Mouse (Mus musculus) fat pad, adult 2 months (tissue): ENCODE data around the gene Rgs16.

Experiments
- DNase-seq: peaks from one replicate; pipeline ENCODE4 v3.0.0-alpha.2; 2011; ENCODE audit warnings: low read depth, low spot score; ENCODE audit errors: extremely low read depth

The Rgs16 gene

GRCm38 (mm10) chr1:153720935-153721334 lies 19.2 kb upstream of the Rgs16 start:
- no peak for DNase-seq

- no peak for DNase-seq
These were observed 18.4 kb upstream of the Rgs16 start for GRCm38 (mm10) chr1:153721565-153722310.

- DNase-seq, result no peak
These were observed 16.7 kb upstream of the Rgs16 start for GRCm38 (mm10) chr1:153723426-153723825.

- no peak for DNase-seq
These were observed 13.5 kb upstream of the Rgs16 start for GRCm38 (mm10) chr1:153726636-153727035.

GRCm38 (mm10) chr1:153729806-153730205 lies 10.3 kb upstream of the Rgs16 start:
- DNase-seq, result no peak

- DNase-seq, result peak; percentile 34
These were observed 9.5 kb upstream of the Rgs16 start for GRCm38 (mm10) chr1:153730671-153731070.

GRCm38 (mm10) chr1:153733181-153733580 lies 7.0 kb upstream of the Rgs16 start:
- DNase-seq, result no peak

- DNase-seq, result no peak
These were observed 5.3 kb upstream of the Rgs16 start for GRCm38 (mm10) chr1:153734866-153735265.

GRCm38 (mm10) chr1:153736096-153736495 lies 4.1 kb upstream of the Rgs16 start:
- no peak for DNase-seq

GRCm38 (mm10) chr1:153737101-153738085 lies 2.8 kb upstream of the Rgs16 start:
- no peak for DNase-seq

GRCm38 (mm10) chr1:153739437-153740015 lies 623 bp upstream of the Rgs16 start:
- no peak for DNase-seq

GRCm38 (mm10) chr1:153740775-153741400 lies 739 bp downstream of the Rgs16 start:
- no peak for DNase-seq

- no peak for DNase-seq
These were observed 1.6 kb downstream of the Rgs16 start for GRCm38 (mm10) chr1:153741551-153742316.

GRCm38 (mm10) chr1:153742374-153743155 lies 2.4 kb downstream of the Rgs16 start:
- DNase-seq, result no peak

GRCm38 (mm10) chr1:153746119-153746670 lies 6.0 kb downstream of the Rgs16 start:
- DNase-seq, result no peak

GRCm38 (mm10) chr1:153746728-153747127 lies 6.6 kb downstream of the Rgs16 start:
- no peak for DNase-seq

GRCm38 (mm10) chr1:153747861-153748530 lies 7.8 kb downstream of the Rgs16 start:
- no peak for DNase-seq

- DNase-seq, result no peak
These were observed 8.4 kb downstream of the Rgs16 start for GRCm38 (mm10) chr1:153748549-153748948.
